ENCODE assay signal across 8 mouse cellular contexts in the genomic region with DNA sequence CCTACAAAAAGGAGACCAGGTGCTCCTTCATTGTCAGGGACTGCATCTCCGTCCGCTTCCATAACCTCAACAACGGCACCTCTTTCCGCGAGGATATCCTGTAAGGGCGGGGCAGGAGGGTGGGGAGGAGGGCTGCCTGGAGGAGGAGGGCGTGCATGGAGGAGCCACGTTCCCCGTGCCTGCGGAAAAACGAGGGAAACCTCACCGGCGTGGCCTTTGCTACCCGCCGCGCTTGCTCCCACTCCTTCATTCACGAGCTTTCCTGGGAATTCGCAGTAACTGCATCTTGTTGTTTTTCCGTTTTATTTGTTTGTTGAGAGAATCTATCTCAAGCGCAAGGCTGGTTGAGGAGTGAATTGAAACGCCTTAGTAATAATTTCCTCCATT. TPM values are rescaled to one million over a fixed set of nuclear protein-coding genes. Genes with fewer than 3 reads are reported as not detected.
DNase-seq lines count a peak whose midpoint lies in the region; ATAC-seq and TF ChIP-seq lines count a peak whose summit lies in the region.

No protein-coding gene starts in this region.

- H3K4me3 ChIP-seq in kidney, adult 2 months (ENCODE audit: insufficient read depth, low read depth, low read length): peak overlapping the region; percentile 53
- peak overlapping the region; percentile 84 for H3K4me3 ChIP-seq in brown adipose tissue, adult 24 weeks (ENCODE audit: insufficient read depth, low read depth, low read length)
- peak overlapping the region; percentile 80 for H3K4me3 ChIP-seq in hindbrain, postnatal 0 days (ENCODE audit: low read length)
- H3K4me3 ChIP-seq in midbrain, embryonic 14.5 days (replicated peaks; ENCODE audit: low read depth, low read length): peak overlapping the region; percentile 91

- H3K36me3 ChIP-seq in kidney, adult 2 months (ENCODE audit: control insufficient read depth, insufficient read depth, low read length): no peaks in the 10 kb centered on the region; the same call in 1 of the 2 replicates
- peaks cover 12% of the 10 kb centered on the region; the same call in 1 of the 2 replicates for H3K36me3 ChIP-seq in hindbrain, postnatal 0 days (ENCODE audit: insufficient read depth, low read length)
- peaks cover 17% of the 10 kb centered on the region for H3K36me3 ChIP-seq in midbrain, embryonic 14.5 days (ENCODE audit: control insufficient read depth, insufficient read depth, low read length)

- no peak for TF ChIP-seq CTCF in kidney, adult 2 months (conservative IDR thresholded peaks at IDR 0.05; ENCODE audit: insufficient read depth, insufficient read length, low read depth, low read length)
- no peak for TF ChIP-seq CTCF in hindbrain, postnatal 0 days (IDR thresholded peaks at IDR 0.05; ENCODE audit: low read depth)

- no peaks in the 10 kb centered on the region for H3K27me3 ChIP-seq in kidney, adult 2 months (replicated peaks; ENCODE audit: control insufficient read depth, insufficient read depth, low read length)
- no peaks in the 10 kb centered on the region for H3K27me3 ChIP-seq in hindbrain, postnatal 0 days (ENCODE audit: insufficient read depth, low read length)
- no peaks in the 10 kb centered on the region for H3K27me3 ChIP-seq in midbrain, embryonic 14.5 days (ENCODE audit: control insufficient read depth, insufficient read depth, low read length)

- peaks cover 17% of the 10 kb centered on the region for H3K4me1 ChIP-seq in kidney, adult 2 months (ENCODE audit: control insufficient read depth, insufficient read depth, low read length)
- peaks cover 4% of the 10 kb centered on the region for H3K4me1 ChIP-seq in brown adipose tissue, adult 24 weeks (ENCODE audit: control insufficient read depth, insufficient read depth, insufficient read length, low read length)
- H3K4me1 ChIP-seq in hindbrain, postnatal 0 days (ENCODE audit: insufficient read depth, low read length): peaks cover 4% of the 10 kb centered on the region; the same call in 1 of the 2 replicates
- H3K4me1 ChIP-seq in midbrain, embryonic 14.5 days (ENCODE audit: control insufficient read depth, insufficient read depth, low read length): peaks cover 10% of the 10 kb centered on the region

- no peak for TF ChIP-seq POLR2A in kidney, adult 2 months (IDR thresholded peaks at IDR 0.05; ENCODE audit: low read depth, low read length)

- DNase-seq in kidney, adult 2 months: no peak
- DNase-seq in kidney, postnatal 25 days: no peak
- peak; percentile 18 for DNase-seq in hindbrain, postnatal 0 days (ENCODE audit: low spot score)
- DNase-seq in midbrain, embryonic 14.5 days: no peak
- no peak for DNase-seq in ovary, postnatal 36 days (ENCODE audit: low spot score)
- no peak for DNase-seq in spleen, postnatal 14 days (ENCODE audit: low spot score in 2 of 2)
- no peak for DNase-seq in gastrocnemius, postnatal 25 days

- H3K9ac ChIP-seq in hindbrain, postnatal 0 days (replicated peaks; ENCODE audit: low read length): peak overlapping the region; percentile 74
- peak overlapping the region; percentile 70 for H3K9ac ChIP-seq in midbrain, embryonic 14.5 days (replicated peaks; ENCODE audit: low read length)

- H3K9me3 ChIP-seq in hindbrain, postnatal 0 days (ENCODE audit: low read length): no peaks in the 10 kb centered on the region
- H3K9me3 ChIP-seq in midbrain, embryonic 14.5 days (ENCODE audit: control insufficient read depth, low read length): no peaks in the 10 kb centered on the region

- peak overlapping the region; percentile 89 for H3K4me2 ChIP-seq in hindbrain, postnatal 0 days (ENCODE audit: low read depth, low read length)
- H3K4me2 ChIP-seq in midbrain, embryonic 14.5 days (ENCODE audit: low read length): peak overlapping the region; percentile 78

- H3K27ac ChIP-seq in kidney, adult 2 months (ENCODE audit: insufficient read depth, low read depth, low read length): peak overlapping the region; percentile 61
- H3K27ac ChIP-seq in brown adipose tissue, adult 24 weeks (replicated peaks; ENCODE audit: low read depth, low read length): peak overlapping the region; percentile 75
- peak overlapping the region; percentile 85 for H3K27ac ChIP-seq in hindbrain, postnatal 0 days
- peak overlapping the region; percentile 82 for H3K27ac ChIP-seq in midbrain, embryonic 14.5 days (replicated peaks; ENCODE audit: low read depth, low read length)

- 1% methylated on average over 20 of the region's 21 CpGs for WGBS in kidney, adult 2 months
- 1% methylated on average over 21 of the region's 21 CpGs for WGBS in hindbrain, postnatal 0 days
- WGBS in midbrain, embryonic 14.5 days: 3% methylated on average over 21 of the region's 21 CpGs

- peak; percentile 37 for ATAC-seq in hindbrain, postnatal 0 days
- ATAC-seq in midbrain, embryonic 14.5 days (ENCODE audit: low FRiP score, low TSS enrichment): peak; percentile 53

RNA-seq across cellular contexts. Expression of a gene that starts 0.4 kb away (rescaled TPM):
- 2.2 and 2.7 TPM in 2 replicates for polyA plus RNA-seq in kidney, adult 2 months (2012; rRNA removed)
- 1.5 and 3.6 TPM in 2 replicates for polyA plus RNA-seq in brown adipose tissue, adult 24 weeks (2012; ENCODE audit: insufficient read depth, insufficient read length, missing spikeins)
- 6.4 and 8.3 TPM in 2 replicates for total RNA-seq in hindbrain, postnatal 0 days (2014; rRNA removed)
- polyA plus RNA-seq in hindbrain, postnatal 0 days (2015; fragmentation: Nextera tagmentation; extraction: Ambion mirVana): 5.2 and 5.5 TPM in 2 replicates
- polyA plus RNA-seq in midbrain, embryonic 14.5 days (2014; fragmentation: Nextera tagmentation; extraction: Ambion mirVana): 14.7 and 15.6 TPM in 2 replicates
- total RNA-seq in gastrocnemius, postnatal 25 days (2021): 1 to 10 TPM; 1.4 TPM

RNA-seq across cellular contexts. Expression of a gene that starts 0.6 kb away (rescaled TPM):
- 68.4 and 75.7 TPM in 2 replicates for polyA plus RNA-seq in kidney, adult 2 months (2012; rRNA removed)
- polyA plus RNA-seq in brown adipose tissue, adult 24 weeks (2012; ENCODE audit: insufficient read depth, insufficient read length, missing spikeins): 15.5 and 16.3 TPM in 2 replicates
- 18.5 and 39.5 TPM in 2 replicates for total RNA-seq in hindbrain, postnatal 0 days (2014; rRNA removed)
- polyA plus RNA-seq in hindbrain, postnatal 0 days (2015; fragmentation: Nextera tagmentation; extraction: Ambion mirVana): 19.4 and 20.2 TPM in 2 replicates
- polyA plus RNA-seq in midbrain, embryonic 14.5 days (2014; fragmentation: Nextera tagmentation; extraction: Ambion mirVana): 17.1 and 18.5 TPM in 2 replicates
- 1 to 10 TPM; 8.0 to 9.1 TPM for total RNA-seq in gastrocnemius, postnatal 25 days (2021)

RNA-seq across cellular contexts. Expression of a gene that starts 17.2 kb away (rescaled TPM):
- 11.7 and 11.8 TPM in 2 replicates for polyA plus RNA-seq in kidney, adult 2 months (2012; rRNA removed)
- 4.1 and 5.3 TPM in 2 replicates for polyA plus RNA-seq in brown adipose tissue, adult 24 weeks (2012; ENCODE audit: insufficient read depth, insufficient read length, missing spikeins)
- 23.9 and 24.6 TPM in 2 replicates for total RNA-seq in hindbrain, postnatal 0 days (2014; rRNA removed)
- 26.5 and 29.0 TPM in 2 replicates for polyA plus RNA-seq in hindbrain, postnatal 0 days (2015; fragmentation: Nextera tagmentation; extraction: Ambion mirVana)
- 27.8 and 30.5 TPM in 2 replicates for polyA plus RNA-seq in midbrain, embryonic 14.5 days (2014; fragmentation: Nextera tagmentation; extraction: Ambion mirVana)
- total RNA-seq in gastrocnemius, postnatal 25 days (2021): 1 to 10 TPM; 3.7 to 3.8 TPM

RNA-seq across cellular contexts. Expression of a gene that starts 19.7 kb away (rescaled TPM):
- 23.2 and 32.9 TPM in 2 replicates for polyA plus RNA-seq in kidney, adult 2 months (2012; rRNA removed)
- 28.2 and 36.8 TPM in 2 replicates for polyA plus RNA-seq in brown adipose tissue, adult 24 weeks (2012; ENCODE audit: insufficient read depth, insufficient read length, missing spikeins)
- total RNA-seq in hindbrain, postnatal 0 days (2014; rRNA removed): 102 and 106 TPM in 2 replicates
- 44.7 and 47.6 TPM in 2 replicates for polyA plus RNA-seq in hindbrain, postnatal 0 days (2015; fragmentation: Nextera tagmentation; extraction: Ambion mirVana)
- 22.1 and 34.5 TPM in 2 replicates for polyA plus RNA-seq in midbrain, embryonic 14.5 days (2014; fragmentation: Nextera tagmentation; extraction: Ambion mirVana)
- 10 to 100 TPM; 19.3 to 19.8 TPM for total RNA-seq in gastrocnemius, postnatal 25 days (2021)

RNA-seq across cellular contexts. Expression of a gene that starts 23.0 kb away (rescaled TPM):
- polyA plus RNA-seq in kidney, adult 2 months (2012; rRNA removed): 0.20 TPM in 1 of 2 replicates, not detected in the other
- polyA plus RNA-seq in brown adipose tissue, adult 24 weeks (2012; ENCODE audit: insufficient read depth, insufficient read length, missing spikeins): not detected in 2 replicates
- not detected in 2 replicates for total RNA-seq in hindbrain, postnatal 0 days (2014; rRNA removed)
- not detected in 2 replicates for polyA plus RNA-seq in hindbrain, postnatal 0 days (2015; fragmentation: Nextera tagmentation; extraction: Ambion mirVana)
- 0.29 TPM in 1 of 2 replicates, not detected in the other for polyA plus RNA-seq in midbrain, embryonic 14.5 days (2014; fragmentation: Nextera tagmentation; extraction: Ambion mirVana)
- not detected for total RNA-seq in gastrocnemius, postnatal 25 days (2021)
